Mouse (Mus musculus) forebrain, postnatal 0 days (tissue): ENCODE data around the gene Synm. TPM values are rescaled to one million over a fixed set of nuclear protein-coding genes. Genes with fewer than 3 reads are reported as not detected.

Experiments used
- ATAC-seq: fragments of 200-750 bp; cut with Nextera tagmentation; 2 replicates; pipeline ENCODE4 v1.8.0; 2017; ENCODE audit warnings: mild to moderate bottlenecking, moderate library complexity
- DNase-seq: peaks from one replicate; pipeline ENCODE4 v3.0.0-alpha.2; 2015
- H3K27ac ChIP-seq: fragments of 300-500 bp; sonication (generic); 2 replicates; pipeline ENCODE4 v1.5.1; 2014; ENCODE audit warnings: low read depth, mild to moderate bottlenecking, antibody characterized with exemption, low read length, moderate library complexity, mixed read lengths
- H3K27me3 ChIP-seq: fragments of 300-500 bp; sonication (generic); 2 replicates; pipeline ENCODE4 v1.6.1; 2014; ENCODE audit warnings: mild to moderate bottlenecking, low read length, mixed read lengths; ENCODE audit not compliant: insufficient read depth
- H3K36me3 ChIP-seq: fragments of 300-500 bp; sonication (generic); 2 replicates; pipeline ENCODE4 v1.6.1; 2014; ENCODE audit warnings: mild to moderate bottlenecking, moderate library complexity; ENCODE audit not compliant: insufficient read depth
- H3K4me1 ChIP-seq: fragments of 300-500 bp; sonication (generic); 2 replicates; pipeline ENCODE4 v1.6.1; 2014; ENCODE audit warnings: antibody characterized with exemption; ENCODE audit not compliant: insufficient read depth
- H3K4me2 ChIP-seq: fragments of 300-500 bp; sonication (generic); 2 replicates; pipeline ENCODE4 v1.6.1; 2014; ENCODE audit warnings: low read depth, mild to moderate bottlenecking, moderate library complexity
- H3K4me3 ChIP-seq: fragments of 300-500 bp; sonication (generic); 2 replicates; pipeline ENCODE4 v1.5.1; 2014; ENCODE audit warnings: low read depth, low read length, mixed read lengths
- H3K9ac ChIP-seq: fragments of 300-500 bp; sonication (generic); 2 replicates; pipeline ENCODE4 v1.6.1; 2014; ENCODE audit warnings: mild to moderate bottlenecking
- H3K9me3 ChIP-seq: fragments of 300-500 bp; sonication (generic); 2 replicates; pipeline ENCODE4 v1.6.1; 2016; ENCODE audit warnings: low read length
- CTCF ChIP-seq: sonication (generic); IDR thresholded peaks from 2 replicates; pipeline ENCODE4 v1.5.1; 2016; ENCODE audit warnings: antibody characterized with exemption, control low read depth, low read depth
- WGBS: fragments of 180-500 bp; shearing (Covaris S2); extraction: QIAGEN DNeasy Blood & Tissue Kit; methylation state at CpG from one replicate; pipeline ENCODE4 v1.1.7; 2014; 5-methylcytosine and 5-hydroxymethylcytosine counted together
- polyA plus RNA-seq: library from polyadenylated mRNA; unstranded; fragments of >200 nt; fragmentation: Nextera tagmentation; extraction: Ambion mirVana; gene quantifications from 2 replicates; pipeline ENCODE4 v1.2.1, GENCODE M21; 2015
- total RNA-seq: library from RNA; depleted of rRNA; stranded (reverse); fragments of >200 nt; gene quantifications from 2 replicates; pipeline ENCODE4 v1.2.3, GENCODE M21; 2014

The Synm gene
- total and polyA plus RNA-seq, 2 experiments from 2014 or later = 7.0 to 10.7 TPM

GRCm38 (mm10) chr7:67769487-67769886 is 9.9 kb upstream of the Synm start:
- TF ChIP-seq CTCF = no peak
- H3K4me1 ChIP-seq = no peaks in the 10 kb centered on the region
- WGBS = 88% methylated on average over 5 of the region's 5 CpGs
- no peak overlapping the region for H3K27ac ChIP-seq
- H3K9ac ChIP-seq = no peak overlapping the region
- no peak overlapping the region for H3K4me3 ChIP-seq
- no peaks in the 10 kb centered on the region for H3K36me3 ChIP-seq
- H3K4me2 ChIP-seq = no peak overlapping the region
- 0 out of 2 replicates have a peak, but pooled peaks cover 4% of the 10 kb centered on the region for H3K9me3 ChIP-seq
- no peaks in the 10 kb centered on the region for H3K27me3 ChIP-seq
- ATAC-seq (no peak), DNase-seq (no peak)

GRCm38 (mm10) chr7:67768125-67768524 is 8.6 kb upstream of the Synm start:
- Histone ChIP-seq H3K4me1 (no peaks in the 10 kb centered on the region), H3K36me3 (no peaks in the 10 kb centered on the region), H3K9me3 (no peaks in the 10 kb centered on the region), H3K9ac (no peak overlapping the region), H3K4me2 (no peak overlapping the region), H3K4me3 (no peak overlapping the region), H3K27ac (no peak overlapping the region), H3K27me3 (no peaks in the 10 kb centered on the region)
- TF ChIP-seq CTCF = no peak
- ATAC-seq (no peak), DNase-seq (no peak)
- WGBS = 84% methylated on average over 3 of the region's 3 CpGs

DNA sequence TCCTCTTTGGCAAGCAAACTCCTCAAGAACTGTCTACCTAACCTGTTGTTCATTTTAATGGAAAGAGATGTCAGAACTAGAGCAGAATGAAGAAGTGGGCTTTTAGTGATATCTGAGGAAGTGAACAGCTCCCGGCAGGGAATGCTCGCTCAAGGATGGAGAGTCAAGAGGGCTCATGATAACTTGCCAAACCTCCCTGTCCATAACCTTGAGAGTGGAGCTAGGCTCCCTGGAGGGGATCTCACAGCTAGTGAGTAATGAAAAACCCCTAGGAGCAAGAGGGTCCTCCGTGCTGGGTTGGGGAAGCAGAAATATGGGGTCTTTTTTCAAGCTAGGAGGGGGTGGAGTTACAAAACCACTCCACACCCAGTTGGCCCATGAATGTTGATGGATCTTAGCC is 4.1 kb upstream of the Synm start:
- no peaks in the 10 kb centered on the region for H3K4me1 ChIP-seq
- H3K9me3 ChIP-seq = no peaks in the 10 kb centered on the region
- ATAC-seq (no peak), DNase-seq (no peak)
- no peak overlapping the region for H3K27ac ChIP-seq
- H3K9ac ChIP-seq = no peak overlapping the region
- H3K27me3 ChIP-seq = no peaks in the 10 kb centered on the region
- TF ChIP-seq CTCF = no peak
- WGBS = 66% methylated on average over 3 of the region's 3 CpGs
- no peaks in the 10 kb centered on the region for H3K36me3 ChIP-seq
- H3K4me2 ChIP-seq = no peak overlapping the region
- H3K4me3 ChIP-seq = no peak overlapping the region

- Histone ChIP-seq H3K27ac (peak overlapping the region; percentile 70), H3K4me1 (no peaks in the 10 kb centered on the region), H3K4me3 (peak overlapping the region; percentile 61), H3K36me3 (no peaks in the 10 kb centered on the region), H3K27me3 (no peaks in the 10 kb centered on the region), H3K4me2 (peak overlapping the region; percentile 89), H3K9me3 (no peaks in the 10 kb centered on the region), H3K9ac (peak overlapping the region; percentile 66)
- DNase-seq = peak; percentile 80
- peak; percentile 76 for ATAC-seq
- 3% methylated on average over 76 of the region's 92 CpGs for WGBS
- TF ChIP-seq CTCF = 0 out of 2 replicates have a peak, but pooled peaks have one; percentile 28
These were observed 499 bp downstream of the Synm start for GRCm38 (mm10) chr7:67758858-67759628.

DNA sequence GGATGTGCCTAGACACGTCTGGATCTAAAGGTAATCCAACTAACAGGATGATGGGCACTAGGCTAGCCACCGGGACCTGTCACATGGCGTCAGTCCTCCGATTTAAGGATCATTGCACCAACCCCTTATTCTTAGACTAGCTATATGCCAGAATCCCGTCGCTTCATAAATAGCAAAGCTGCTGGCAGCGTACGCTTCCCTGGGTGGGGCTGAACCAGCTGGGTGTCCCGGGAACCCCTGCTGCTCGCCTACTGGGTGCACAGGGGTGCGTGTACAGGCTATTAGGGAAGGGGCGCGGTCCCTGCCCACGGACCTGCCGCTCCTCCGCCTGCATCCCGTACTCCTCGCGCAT is 1.1 kb downstream of the Synm start:
- H3K9ac ChIP-seq = peak overlapping the region; percentile 66
- H3K27me3 ChIP-seq = no peaks in the 10 kb centered on the region
- H3K4me2 ChIP-seq = peak overlapping the region; percentile 89
- H3K4me3 ChIP-seq = peak overlapping the region; percentile 61
- DNase-seq = no peak
- peak overlapping the region; percentile 70 for H3K27ac ChIP-seq
- no peaks in the 10 kb centered on the region for H3K4me1 ChIP-seq
- H3K36me3 ChIP-seq = no peaks in the 10 kb centered on the region
- under 1% methylated on average over 19 of the region's 19 CpGs for WGBS
- TF ChIP-seq CTCF = no peak
- no peak; the same call in 1 of the 2 replicates for ATAC-seq
- H3K9me3 ChIP-seq = no peaks in the 10 kb centered on the region

DNA sequence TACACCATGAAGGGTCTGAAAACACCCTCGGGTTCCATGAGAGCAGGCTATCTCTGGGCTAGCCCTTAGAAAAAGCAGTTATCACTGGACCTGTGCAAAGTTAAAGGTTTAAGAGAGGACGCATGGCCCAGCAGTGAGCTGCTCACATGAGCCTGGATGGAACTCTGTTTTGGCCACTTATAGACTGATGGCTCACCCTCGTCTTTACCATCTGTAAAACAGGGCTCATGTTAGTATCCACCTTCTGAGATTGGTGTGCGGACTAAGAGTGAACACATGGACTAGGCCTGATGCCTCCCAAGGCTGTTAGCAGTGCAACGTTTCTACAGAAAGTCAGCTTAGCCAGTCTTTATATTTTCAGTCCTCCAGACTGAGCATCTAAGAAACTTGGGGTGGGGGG is 2.9 kb downstream of the Synm start:
- no peak overlapping the region for H3K9ac ChIP-seq
- no peak for ATAC-seq
- 61% methylated on average over 5 of the region's 5 CpGs for WGBS

GRCm38 (mm10) chr7:67755366-67755765 is 4.2 kb downstream of the Synm start:
- Histone ChIP-seq H3K4me3 (no peak overlapping the region), H3K9ac (no peak overlapping the region), H3K27ac (no peak overlapping the region), H3K36me3 (no peaks in the 10 kb centered on the region), H3K9me3 (no peaks in the 10 kb centered on the region), H3K4me2 (no peak overlapping the region), H3K27me3 (no peaks in the 10 kb centered on the region), H3K4me1 (no peaks in the 10 kb centered on the region)
- 84% methylated on average over 7 of the region's 7 CpGs for WGBS
- ATAC-seq (no peak), DNase-seq (no peak)
- TF ChIP-seq CTCF = no peak

More for the DNA sequence above, 2.9 kb downstream of the Synm start:
- Histone ChIP-seq H3K27me3 (no peaks in the 10 kb centered on the region), H3K27ac (no peak overlapping the region), H3K4me2 (no peak overlapping the region), H3K9me3 (no peaks in the 10 kb centered on the region), H3K36me3 (no peaks in the 10 kb centered on the region), H3K4me1 (no peaks in the 10 kb centered on the region), H3K4me3 (no peak overlapping the region)
- TF ChIP-seq CTCF = no peak
- no peak for DNase-seq
